Mouse (Mus musculus): ENCODE data around the gene Ceacam9. TPM values are rescaled to one million over a fixed set of nuclear protein-coding genes. Genes with fewer than 3 reads are reported as not detected.

Gene Ceacam9
- total RNA-seq, 2 experiments from 2014 or later: not detected

DNA sequence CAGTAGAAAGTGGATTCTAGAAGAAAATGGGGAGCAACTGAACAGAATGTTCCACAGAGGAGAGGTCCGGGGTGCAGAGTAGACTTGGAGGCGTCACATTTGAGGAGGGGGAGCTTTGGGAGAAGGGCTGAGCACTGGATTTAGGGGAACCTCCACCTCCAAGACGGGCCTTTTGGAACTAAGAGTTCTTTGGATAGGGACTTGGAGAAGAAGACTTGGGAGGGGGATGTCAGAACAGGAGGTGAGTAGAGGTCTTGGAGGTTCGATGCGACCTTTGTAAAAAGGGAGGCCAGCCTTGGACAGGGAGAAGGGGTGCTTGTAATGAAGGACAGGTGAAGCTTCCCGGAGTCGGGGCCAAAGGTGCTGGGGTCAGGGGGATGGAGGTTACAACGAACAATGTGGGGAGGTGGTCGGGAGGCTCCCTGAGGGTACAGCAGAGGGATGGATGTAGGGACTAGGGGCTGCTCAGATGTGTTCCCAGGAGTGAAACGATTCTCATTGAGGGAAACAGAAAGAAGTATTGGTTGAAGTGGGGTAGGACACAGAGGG is 17.4 kb downstream of the Ceacam9 start:
- DNase-seq (ENCODE audit: low spot score): no peak

DNA sequence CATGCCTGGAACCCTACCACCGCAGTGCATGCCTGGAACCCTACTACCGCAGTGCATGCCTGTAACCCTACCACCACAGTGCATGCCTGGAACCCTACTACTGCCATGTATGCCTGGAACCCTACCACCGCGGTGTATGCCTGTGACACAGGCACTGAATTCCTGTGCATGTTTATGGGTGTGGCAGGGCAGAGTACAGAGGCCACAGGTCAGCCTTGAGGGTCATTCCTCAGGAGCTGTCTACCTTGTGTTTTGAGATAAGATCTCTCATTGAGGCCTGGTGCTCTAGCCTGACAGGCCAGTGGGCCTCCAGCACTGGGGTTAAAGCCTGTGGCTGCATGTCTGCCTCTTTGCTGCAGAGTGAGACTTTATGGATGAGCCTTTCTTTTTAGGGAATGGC is 23.6 kb downstream of the Ceacam9 start:
- DNase-seq (ENCODE audit: low spot score): no peak

DNA sequence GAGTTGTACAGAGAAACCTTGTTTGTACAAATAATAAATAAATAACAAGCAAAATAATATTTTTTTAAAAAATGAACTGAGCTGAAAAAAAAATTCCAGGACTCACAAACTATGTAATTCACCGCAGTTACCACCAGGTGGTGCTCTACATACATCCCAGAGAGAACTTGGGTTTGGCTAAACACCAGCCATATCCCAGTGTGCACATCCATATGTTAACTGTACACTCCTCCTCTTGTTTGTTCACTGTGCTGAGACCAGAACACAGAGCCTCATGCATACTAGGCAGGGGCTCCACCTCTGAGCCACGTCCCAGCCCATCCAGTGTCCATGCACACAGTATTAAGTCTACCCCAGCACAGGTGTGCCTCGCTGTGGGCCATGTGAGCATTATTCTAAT is 24.4 kb downstream of the Ceacam9 start:
- peak; percentile 59 for DNase-seq (ENCODE audit: low spot score)

DNA sequence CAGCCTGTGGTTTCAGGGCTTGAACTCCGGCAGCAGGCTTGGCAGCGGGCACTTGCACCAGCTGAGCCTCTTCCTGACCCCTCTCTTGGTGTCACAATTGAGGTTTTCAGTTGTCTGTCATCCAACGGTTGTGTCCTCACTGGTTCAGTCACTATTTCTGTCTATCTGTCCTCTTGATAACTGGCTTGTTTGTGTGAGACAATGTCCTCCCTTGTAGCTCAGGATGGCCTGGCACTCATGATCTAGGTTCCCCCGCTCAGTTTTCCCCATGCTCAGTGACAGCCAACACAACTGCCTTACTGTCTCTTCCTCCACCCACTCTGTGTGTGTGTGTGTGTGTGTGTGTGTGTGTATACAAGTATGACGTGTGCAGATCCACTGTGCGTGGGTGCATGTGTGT is 25.9 kb downstream of the Ceacam9 start:
- no peak for DNase-seq (ENCODE audit: low spot score)

DNA sequence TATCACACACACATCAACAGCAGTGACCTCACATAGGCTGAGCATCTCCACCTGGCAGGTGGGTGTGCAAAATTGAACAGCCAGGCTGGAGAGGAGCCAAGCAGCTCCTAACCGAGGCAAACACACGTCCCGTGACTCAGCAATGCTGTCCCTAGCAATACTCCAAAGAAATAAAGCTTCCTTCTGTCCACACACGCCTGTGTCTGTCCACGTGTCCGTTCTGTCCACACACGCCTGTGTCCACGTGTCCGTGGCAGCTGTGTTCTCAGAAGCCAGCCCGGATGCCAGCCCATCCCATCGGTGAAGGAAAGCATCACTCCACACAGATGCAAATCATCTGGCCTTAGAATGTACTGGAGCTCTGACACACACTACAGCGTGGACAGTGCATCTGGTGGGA is 30.3 kb downstream of the Ceacam9 start:
- no peak for DNase-seq (ENCODE audit: low spot score)

DNA sequence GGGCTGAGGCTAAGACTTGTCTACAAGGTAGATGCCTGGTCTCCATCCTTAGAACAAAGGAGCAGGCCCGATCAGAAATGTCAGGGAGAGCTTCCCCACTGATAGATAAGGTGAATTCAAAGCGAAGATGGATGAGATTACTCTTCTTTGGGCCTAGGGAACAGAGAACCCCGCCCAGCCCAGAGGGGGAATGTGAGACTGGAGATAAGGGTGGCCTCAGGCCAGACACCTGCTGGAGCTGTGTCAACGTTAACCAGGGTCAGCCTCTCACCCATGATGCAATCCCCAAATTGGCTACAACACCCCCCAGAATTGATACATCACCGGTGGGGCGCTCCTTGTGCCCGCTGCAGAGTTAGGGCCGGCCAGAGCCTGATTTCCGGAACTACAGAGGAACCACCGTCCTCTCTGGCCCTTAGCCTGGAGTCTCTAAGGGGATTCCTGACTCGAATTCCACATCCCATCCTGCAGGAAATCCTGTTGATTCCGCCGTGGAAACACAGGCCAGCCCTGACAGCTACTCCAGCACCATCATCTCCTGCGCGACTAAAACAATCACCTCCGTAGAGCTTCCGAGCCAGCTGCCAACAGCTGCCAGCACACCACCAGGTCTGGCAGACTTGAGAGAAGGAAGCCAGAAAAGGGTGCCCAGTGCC is 33.8 kb downstream of the Ceacam9 start:
- no peak for DNase-seq (ENCODE audit: low spot score)

DNA sequence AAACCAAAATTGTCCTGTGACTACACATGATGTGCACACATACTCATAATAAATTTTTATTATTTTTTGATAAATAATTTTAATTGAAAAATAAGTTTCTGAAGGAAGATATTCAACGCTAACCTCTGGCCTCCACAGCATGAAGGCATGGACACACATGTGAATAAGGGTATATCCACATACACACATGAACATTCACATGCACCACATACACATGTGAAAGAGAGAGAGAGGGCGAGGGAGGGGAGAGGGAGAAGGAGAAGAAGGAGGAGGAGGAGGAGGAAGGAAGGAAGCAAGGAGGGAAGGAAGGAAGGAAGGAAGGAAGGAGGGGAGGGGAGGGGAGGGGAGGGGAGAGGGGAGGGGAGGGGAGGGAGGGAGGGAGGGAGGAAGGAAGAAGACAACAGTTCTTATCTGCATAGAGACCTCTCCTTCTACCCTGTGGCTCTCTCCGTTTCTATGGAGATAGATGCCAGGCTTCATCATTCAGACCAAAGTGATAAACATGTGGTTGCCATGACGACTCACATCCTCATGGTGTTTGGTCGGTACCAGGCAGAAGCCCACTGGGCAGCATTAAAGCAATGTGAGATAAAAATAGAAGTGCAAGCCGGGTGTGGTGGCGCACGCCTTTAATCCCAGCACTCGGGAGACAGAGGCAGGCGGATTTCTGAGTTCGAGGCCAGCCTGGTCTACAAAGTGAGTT is 37.3 kb downstream of the Ceacam9 start:
- DNase-seq (ENCODE audit: low spot score): no peak

DNA sequence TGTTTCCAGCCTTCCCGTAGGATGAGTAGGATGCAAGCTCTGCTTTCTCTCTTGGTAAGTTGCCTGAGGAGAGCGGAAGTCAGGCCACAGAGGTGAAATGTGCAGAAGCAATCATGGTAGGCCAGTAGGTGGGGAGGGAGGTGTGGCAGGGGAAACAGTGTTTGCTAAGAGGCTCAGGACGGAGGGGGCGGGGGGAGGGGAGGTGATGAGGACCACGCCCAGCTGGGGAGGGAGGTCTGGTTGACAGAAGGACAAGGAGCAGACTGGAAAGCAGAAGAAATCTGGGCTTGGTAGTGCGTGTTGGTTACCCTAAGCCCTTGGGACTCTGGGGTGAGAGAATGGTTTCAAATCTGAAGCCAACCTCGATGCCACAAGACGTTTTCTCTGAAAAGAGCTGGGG is 38.6 kb downstream of the Ceacam9 start:
- peak; percentile 65 for DNase-seq (ENCODE audit: low spot score)

DNA sequence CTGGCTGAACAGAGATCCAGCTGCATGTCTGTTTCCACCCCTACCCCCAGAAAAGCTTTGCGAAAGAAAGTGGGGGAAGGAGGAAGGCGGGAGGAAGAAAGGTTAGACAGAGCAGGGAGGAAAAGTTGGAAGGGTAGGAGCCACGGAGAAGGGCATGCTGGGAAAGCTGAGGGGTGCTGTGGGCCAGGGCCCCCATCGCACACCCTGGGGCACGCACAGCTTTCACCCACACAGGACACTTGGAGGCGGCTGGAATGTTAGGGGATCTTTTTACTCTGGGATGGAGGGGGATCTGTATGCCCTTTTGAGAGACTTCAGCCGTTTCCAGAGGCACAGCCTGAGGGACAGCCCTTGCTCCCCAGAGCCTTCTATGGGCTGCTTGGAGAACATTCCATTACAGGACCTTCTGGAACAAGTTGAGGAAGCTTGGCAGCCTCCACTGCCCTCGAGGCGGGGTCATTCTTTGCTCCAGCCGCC is 39.3 kb downstream of the Ceacam9 start:
- peak; percentile 86 for DNase-seq (ENCODE audit: low spot score)

DNA sequence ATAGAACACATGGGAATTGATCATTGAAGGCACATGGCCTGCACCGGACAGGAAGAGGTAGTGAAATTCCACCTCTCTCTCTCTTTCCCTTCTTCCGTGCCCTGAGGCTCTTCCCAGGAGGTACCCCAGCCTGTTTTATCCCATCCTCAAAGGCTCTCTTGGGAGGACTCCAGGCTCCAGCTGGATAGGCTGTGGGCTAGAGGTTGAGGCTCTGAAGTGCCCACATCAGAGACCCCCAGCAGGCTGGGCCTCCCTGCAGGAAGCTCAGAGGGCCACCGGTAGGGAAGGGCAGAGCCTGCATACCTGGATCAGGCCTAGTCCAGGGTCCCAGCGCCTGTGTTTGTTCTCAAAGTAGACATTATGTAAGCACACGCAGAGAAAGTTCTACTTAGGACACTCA is 39.9 kb downstream of the Ceacam9 start:
- no peak for DNase-seq (ENCODE audit: low spot score)

DNA sequence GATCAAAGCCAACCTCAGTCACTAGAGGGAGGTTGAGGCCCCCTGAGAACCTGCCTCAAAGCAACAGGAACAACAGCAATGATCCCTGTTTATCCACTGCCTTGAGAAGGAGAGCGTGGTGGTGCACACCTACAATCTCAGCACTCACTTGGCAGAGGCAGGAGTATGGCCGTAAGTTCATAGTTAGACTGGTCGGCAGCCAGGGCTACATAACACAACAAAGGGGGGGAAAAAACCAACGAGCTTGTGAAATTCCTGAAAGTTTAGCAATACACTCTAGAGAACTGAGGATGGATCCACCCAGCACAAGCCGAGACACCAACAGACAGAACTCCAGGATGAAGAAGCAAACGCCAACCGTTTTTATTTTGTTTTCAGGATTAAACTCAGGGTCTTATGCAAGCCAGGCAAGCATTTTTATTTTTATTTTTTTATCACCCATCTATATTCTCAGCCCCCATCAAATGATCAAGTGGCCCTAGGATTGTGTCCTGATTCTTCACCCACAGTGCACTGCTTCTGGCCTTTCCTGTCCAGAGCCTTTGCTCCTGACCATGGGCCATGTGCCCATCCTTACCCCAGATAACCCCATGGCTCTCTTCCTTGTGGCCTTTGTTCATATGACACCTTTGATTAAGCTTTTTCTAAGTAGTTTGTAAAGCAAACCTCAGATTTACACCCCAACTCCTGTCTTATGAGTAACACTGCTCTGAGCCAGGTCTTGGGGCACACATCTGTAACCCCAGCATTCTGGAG is 41.9 kb downstream of the Ceacam9 start:
- peak; percentile 61 for DNase-seq (ENCODE audit: low spot score)

DNA sequence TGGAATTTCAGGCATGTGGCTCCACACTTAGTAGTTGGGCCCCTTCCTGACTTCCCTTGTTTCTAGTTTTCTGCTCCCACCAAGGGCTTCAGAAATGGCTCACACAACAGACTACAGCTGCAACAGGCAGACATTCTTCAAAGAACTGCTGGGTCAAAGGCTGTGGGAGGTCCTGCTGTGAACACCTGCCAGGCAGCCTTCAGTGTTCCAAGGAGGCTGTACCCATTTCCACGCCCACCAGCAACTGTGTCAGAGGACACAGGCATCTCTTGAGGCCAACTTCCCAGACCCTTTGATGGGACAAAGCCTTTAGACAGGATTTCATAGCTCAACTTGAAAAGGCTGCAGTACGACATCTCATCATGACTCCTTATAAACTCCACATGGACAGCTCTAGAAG is 44.7 kb downstream of the Ceacam9 start:
- DNase-seq (ENCODE audit: low spot score): no peak

Other genes with a start within 250 kb of the Ceacam9 start
- not detected for gene Npas1, start 244.2 kb upstream of the Ceacam9 start, total RNA-seq (2021)
- 10 to 100 TPM; 17.4 to 24.4 TPM for gene Arhgap35, start 106.9 kb upstream of the Ceacam9 start, total RNA-seq (2021)
- not detected for gene Ceacam15, start 46.2 kb upstream of the Ceacam9 start, total RNA-seq (2021)
- gene Ap2s1, start 16.5 kb downstream of the Ceacam9 start, total RNA-seq (2021): 10 to 100 TPM; 44.5 to 46.8 TPM
- 10 to 100 TPM; 14.0 to 14.3 TPM for gene Slc1a5, start 59.4 kb downstream of the Ceacam9 start, total RNA-seq (2021)
- 10 to 100 TPM in 1 of 2 experiments, 1 to 10 TPM in 1; 9.8 to 13.6 TPM for gene Strn4, start 94.0 kb downstream of the Ceacam9 start, total RNA-seq (2021)
- 10 to 100 TPM; 51.7 to 58.0 TPM for gene Fkrp, start 94.8 kb downstream of the Ceacam9 start, total RNA-seq (2021)
- 1 to 10 TPM; 4.9 to 5.9 TPM for gene Prkd2, start 121.0 kb downstream of the Ceacam9 start, total RNA-seq (2021)
- gene Dact3, start 153.4 kb downstream of the Ceacam9 start, total RNA-seq (2021): 1 to 10 TPM in 1 of 2 experiments, under 1 TPM in 1; 0.89 to 1.6 TPM
- gene Gng8, start 169.9 kb downstream of the Ceacam9 start, total RNA-seq (2021): under 1 TPM; 0.37 to 0.71 TPM
- gene Ptgir, start 184.6 kb downstream of the Ceacam9 start, total RNA-seq (2021): 1 to 10 TPM in 1 of 2 experiments, under 1 TPM in 1; 0.39 to 2.2 TPM
- 100 to 1,000 TPM; 334 to 349 TPM for gene Calm3, start 202.2 kb downstream of the Ceacam9 start, total RNA-seq (2021)
- gene Pnmal2, start 222.8 kb downstream of the Ceacam9 start, total RNA-seq (2021): under 1 TPM; 0.50 to 0.64 TPM
- not detected for gene Pnmal1, start 237.8 kb downstream of the Ceacam9 start, total RNA-seq (2021)